Mouse (Mus musculus) limb, embryonic 14.5 days (tissue): Measurements from ENCODE around the gene Klhl20. TPM values are rescaled to one million over a fixed set of nuclear protein-coding genes. Genes with fewer than 3 reads are reported as not detected.

Experiments
- ATAC-seq: fragments of 200-750 bp; cut with Nextera tagmentation; 2 replicates; pipeline ENCODE4 v1.8.0; 2017; ENCODE audit warnings: low read depth, moderate number of reproducible peaks, moderate TSS enrichment; ENCODE audit not compliant: low FRiP score
- DNase-seq: peaks from one replicate; pipeline ENCODE4 v3.0.0-alpha.2; 2015; ENCODE audit warnings: low spot score
- H3K27ac ChIP-seq: fragments of 300-500 bp; sonication (generic); replicated peaks from 2 replicates; pipeline ENCODE4 v1.5.1; 2014; ENCODE audit warnings: low read depth, mild to moderate bottlenecking, low read length, moderate library complexity, mixed read lengths
- H3K27me3 ChIP-seq: fragments of 300-500 bp; sonication (generic); 2 replicates; pipeline ENCODE4 v1.6.1; 2014; ENCODE audit warnings: low read length, mixed read lengths; ENCODE audit not compliant: control insufficient read depth, insufficient read depth
- H3K36me3 ChIP-seq: fragments of 300-500 bp; sonication (generic); 2 replicates; pipeline ENCODE4 v1.6.1; 2014; ENCODE audit warnings: mild to moderate bottlenecking, low read length, moderate library complexity, mixed read lengths; ENCODE audit not compliant: control insufficient read depth, insufficient read depth
- H3K4me1 ChIP-seq: fragments of 300-500 bp; sonication (generic); 2 replicates; pipeline ENCODE4 v1.6.1; 2014; ENCODE audit warnings: antibody characterized with exemption, low read length, mixed read lengths; ENCODE audit not compliant: control insufficient read depth, insufficient read depth
- H3K4me2 ChIP-seq: fragments of 300-500 bp; sonication (generic); replicated peaks from 2 replicates; pipeline ENCODE4 v1.6.1; 2014; ENCODE audit warnings: low read depth, mild to moderate bottlenecking, low read length, moderate library complexity; ENCODE audit not compliant: severe bottlenecking
- H3K4me3 ChIP-seq: fragments of 300-500 bp; sonication (generic); replicated peaks from 2 replicates; pipeline ENCODE4 v1.5.1; 2014; ENCODE audit warnings: low read length
- H3K9ac ChIP-seq: fragments of 300-500 bp; sonication (generic); 2 replicates; pipeline ENCODE4 v1.6.1; 2014; ENCODE audit warnings: mild to moderate bottlenecking, low read depth, low read length, moderate library complexity; ENCODE audit not compliant: severe bottlenecking
- H3K9me3 ChIP-seq: fragments of 300-500 bp; sonication (generic); 2 replicates; pipeline ENCODE4 v1.6.1; 2016; ENCODE audit warnings: low read length; ENCODE audit not compliant: control insufficient read depth
- POLR2A ChIP-seq: fragments of 200-500 bp; IDR thresholded peaks from 2 replicates; pipeline ENCODE4 v1.8.0; 2012; ENCODE audit warnings: inconsistent platforms, mild to moderate bottlenecking, moderate library complexity, borderline replicate concordance; ENCODE audit not compliant: insufficient read depth, insufficient read length; ENCODE audit errors: extremely low read depth
- WGBS: fragments of 180-500 bp; shearing (Covaris S2); extraction: QIAGEN DNeasy Blood & Tissue Kit; methylation state at CpG from one replicate; pipeline ENCODE4 v1.1.7; 2014; 5-methylcytosine and 5-hydroxymethylcytosine counted together
- polyA plus RNA-seq, 2 experiments: library from polyadenylated mRNA; depleted of rRNA in 1 of 2; stranded (reverse) in 1 of 2; unstranded in 1 of 2; fragments of >200 nt; fragmentation: Nextera tagmentation in 1 of 2; extraction: Ambion mirVana in 1 of 2; gene quantifications; 2 replicates each; pipeline versions ENCODE4 v1.2.1 to v1.2.3; 2012 to 2014

Klhl20 gene
- polyA plus RNA-seq, 2 experiments, result 18.6 to 19.3 TPM

- whole genome bisulfite sequencing, result 13% methylated on average over 3 of the region's 3 CpGs
- Histone ChIP-seq H3K36me3 (peaks cover 48% of the 10 kb centered on the region), H3K27me3 (no peaks in the 10 kb centered on the region), H3K4me1 (peaks cover 9% of the 10 kb centered on the region; the same call in 1 of the 2 replicates), H3K4me2 (no peak overlapping the region), H3K27ac (no peak overlapping the region), H3K9ac (no peak overlapping the region), H3K9me3 (no peaks in the 10 kb centered on the region), H3K4me3 (no peak overlapping the region)
- ATAC-seq (no peak), DNase-seq (no peak)
- no peak for TF ChIP-seq POLR2A
Observed at GRCm38 (mm10) chr1:161038968-161039721, 92.2 kb downstream of the Klhl20 start.

Other genes starting within 250 kb of the Klhl20 start
- gene Rc3h1, start 225.1 kb downstream of the Klhl20 start, polyA plus RNA-seq (2012; rRNA removed), result 7.9 and 8.8 TPM in 2 replicates
- 7.9 and 8.7 TPM in 2 replicates for gene Rc3h1, start 225.1 kb downstream of the Klhl20 start, polyA plus RNA-seq (2014; fragmentation: Nextera tagmentation; extraction: Ambion mirVana)
- gene Serpinc1, start 152.9 kb downstream of the Klhl20 start, polyA plus RNA-seq (2012; rRNA removed), result 4.9 and 7.5 TPM in 2 replicates
- 3.3 and 6.2 TPM in 2 replicates for gene Serpinc1, start 152.9 kb downstream of the Klhl20 start, polyA plus RNA-seq (2014; fragmentation: Nextera tagmentation; extraction: Ambion mirVana)
- gene Zbtb37, start 96.7 kb downstream of the Klhl20 start, polyA plus RNA-seq (2012; rRNA removed), result 5.2 and 5.4 TPM in 2 replicates
- 6.9 and 9.3 TPM in 2 replicates for gene Zbtb37, start 96.7 kb downstream of the Klhl20 start, polyA plus RNA-seq (2014; fragmentation: Nextera tagmentation; extraction: Ambion mirVana)
- 14.7 and 19.7 TPM in 2 replicates for gene Dars2, start 60.9 kb downstream of the Klhl20 start, polyA plus RNA-seq (2012; rRNA removed)
- 22.6 and 23.8 TPM in 2 replicates for gene Dars2, start 60.9 kb downstream of the Klhl20 start, polyA plus RNA-seq (2014; fragmentation: Nextera tagmentation; extraction: Ambion mirVana)
- 13.1 and 13.3 TPM in 2 replicates for gene Cenpl, start 60.8 kb downstream of the Klhl20 start, polyA plus RNA-seq (2012; rRNA removed)
- 25.7 and 27.3 TPM in 2 replicates for gene Cenpl, start 60.8 kb downstream of the Klhl20 start, polyA plus RNA-seq (2014; fragmentation: Nextera tagmentation; extraction: Ambion mirVana)
- gene Ankrd45, start 11.2 kb upstream of the Klhl20 start, polyA plus RNA-seq (2012; rRNA removed), result 1.5 and 2.1 TPM in 2 replicates
- 1.1 and 1.5 TPM in 2 replicates for gene Ankrd45, start 11.2 kb upstream of the Klhl20 start, polyA plus RNA-seq (2014; fragmentation: Nextera tagmentation; extraction: Ambion mirVana)
- not detected in 2 replicates for gene Tex50, start 27.8 kb upstream of the Klhl20 start, polyA plus RNA-seq (2012; rRNA removed)
- gene Tex50, start 27.8 kb upstream of the Klhl20 start, polyA plus RNA-seq (2014; fragmentation: Nextera tagmentation; extraction: Ambion mirVana), result not detected in 2 replicates
- 145 and 150 TPM in 2 replicates for gene Prdx6, start 119.7 kb upstream of the Klhl20 start, polyA plus RNA-seq (2012; rRNA removed)
- 368 and 370 TPM in 2 replicates for gene Prdx6, start 119.7 kb upstream of the Klhl20 start, polyA plus RNA-seq (2014; fragmentation: Nextera tagmentation; extraction: Ambion mirVana)